Mouse (Mus musculus) adrenal gland, adult (tissue): ENCODE data around the gene Wfdc12.

ENCODE experiments used
- DNase-seq, 2 experiments: peaks; one replicate each; pipeline ENCODE4 v3.0.0; 2022 to 2023; ENCODE audit warnings: low spot score in 1 of 2; ENCODE audit not compliant: inconsistent age in 2 of 2

The Wfdc12 gene

DNA sequence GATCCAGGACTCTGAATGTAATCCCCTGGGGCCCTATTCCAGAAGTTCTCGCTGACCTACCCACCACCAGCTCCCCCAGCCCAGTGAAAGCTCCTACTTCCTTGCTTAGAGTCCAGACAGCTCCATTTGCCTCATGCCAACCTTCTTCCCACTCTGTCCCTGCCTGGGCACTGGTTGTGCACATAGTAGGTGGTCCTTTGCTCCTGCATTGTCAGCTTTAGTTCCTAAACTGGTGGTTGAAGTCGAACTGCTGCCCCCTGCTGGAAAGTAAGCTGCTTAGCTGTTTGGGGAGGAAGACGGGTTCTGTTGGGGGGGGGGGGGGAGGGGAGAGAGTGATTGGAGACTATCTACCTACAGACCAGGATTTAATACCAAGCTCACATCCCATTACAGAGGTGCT lies 10.3 kb downstream of the Wfdc12 start:
- DNase-seq, result peak in 1 of 2 experiments; percentile 78

- peak in 1 of 2 experiments; percentile 73 for DNase-seq
These were observed 12.6 kb downstream of the Wfdc12 start for GRCm38 (mm10) chr2:164177831-164178230.

- no peak for DNase-seq
These were observed 14.6 kb downstream of the Wfdc12 start for GRCm38 (mm10) chr2:164175850-164176249.

DNA sequence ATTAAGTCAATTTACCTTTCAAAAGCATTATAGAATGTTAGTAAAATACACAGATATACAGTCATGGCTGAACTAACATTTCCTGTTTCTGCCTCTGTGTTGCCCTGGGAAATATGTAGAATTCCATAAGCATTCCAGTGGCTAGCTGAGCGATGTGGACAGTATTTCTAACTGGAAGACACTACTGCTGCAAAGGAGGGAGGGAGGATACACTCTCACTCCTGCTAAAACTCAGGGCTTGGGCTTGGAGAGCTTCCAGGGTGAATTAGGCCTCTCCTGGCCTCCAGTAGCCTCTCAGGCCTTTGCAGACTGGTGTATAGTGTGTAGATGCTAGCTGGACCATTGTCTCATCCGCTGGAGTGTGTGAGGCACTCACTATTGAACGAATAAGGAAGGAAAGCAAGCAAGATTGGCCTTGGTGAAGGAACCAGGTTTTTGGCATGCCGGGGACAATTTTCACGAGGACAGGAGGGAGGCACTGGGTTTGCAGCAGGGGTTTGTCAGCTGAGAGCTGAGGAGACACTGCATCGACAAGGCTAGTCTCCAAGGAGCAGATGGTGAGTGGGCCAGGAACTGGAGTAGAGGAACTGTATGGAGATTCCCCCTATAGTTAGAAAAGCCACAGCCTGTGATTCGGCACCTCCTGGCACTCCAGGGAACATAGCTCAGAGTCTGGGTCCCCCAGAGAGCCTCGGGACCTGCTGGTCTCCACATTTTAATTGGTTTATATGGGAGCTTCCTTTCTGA lies 15.6 kb downstream of the Wfdc12 start:
- no peak for DNase-seq

- DNase-seq, result no peak
These were observed 17.0 kb downstream of the Wfdc12 start for GRCm38 (mm10) chr2:164173394-164173793.

GRCm38 (mm10) chr2:164170902-164171301 lies 19.5 kb downstream of the Wfdc12 start, which contains the start of gene Kcns1:
Gene Kcns1 (minus strand): TSS chr2:164171113.
- DNase-seq, result no peak

- DNase-seq, result no peak
These were observed 20.1 kb downstream of the Wfdc12 start for GRCm38 (mm10) chr2:164170326-164170725.

DNA sequence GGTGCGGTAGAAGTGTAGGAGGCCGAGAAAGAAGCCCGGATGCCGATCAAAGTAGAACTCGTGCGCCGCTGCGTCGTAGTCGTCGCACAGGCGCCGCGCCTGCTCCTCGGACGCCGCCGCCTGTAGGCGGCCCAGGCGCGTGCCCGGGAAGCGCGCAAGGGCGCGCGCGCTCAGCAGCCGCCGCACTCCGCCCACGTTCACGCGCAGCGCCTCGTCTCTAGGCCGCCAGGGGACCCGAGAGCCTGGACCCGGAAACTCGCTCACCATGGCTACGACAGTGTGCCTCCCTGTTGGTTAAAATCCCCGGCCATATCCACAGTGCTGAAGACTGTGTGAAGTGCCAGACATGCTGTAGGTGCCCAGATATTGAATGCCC lies 21.8 kb downstream of the Wfdc12 start:
- DNase-seq, result no peak

DNA sequence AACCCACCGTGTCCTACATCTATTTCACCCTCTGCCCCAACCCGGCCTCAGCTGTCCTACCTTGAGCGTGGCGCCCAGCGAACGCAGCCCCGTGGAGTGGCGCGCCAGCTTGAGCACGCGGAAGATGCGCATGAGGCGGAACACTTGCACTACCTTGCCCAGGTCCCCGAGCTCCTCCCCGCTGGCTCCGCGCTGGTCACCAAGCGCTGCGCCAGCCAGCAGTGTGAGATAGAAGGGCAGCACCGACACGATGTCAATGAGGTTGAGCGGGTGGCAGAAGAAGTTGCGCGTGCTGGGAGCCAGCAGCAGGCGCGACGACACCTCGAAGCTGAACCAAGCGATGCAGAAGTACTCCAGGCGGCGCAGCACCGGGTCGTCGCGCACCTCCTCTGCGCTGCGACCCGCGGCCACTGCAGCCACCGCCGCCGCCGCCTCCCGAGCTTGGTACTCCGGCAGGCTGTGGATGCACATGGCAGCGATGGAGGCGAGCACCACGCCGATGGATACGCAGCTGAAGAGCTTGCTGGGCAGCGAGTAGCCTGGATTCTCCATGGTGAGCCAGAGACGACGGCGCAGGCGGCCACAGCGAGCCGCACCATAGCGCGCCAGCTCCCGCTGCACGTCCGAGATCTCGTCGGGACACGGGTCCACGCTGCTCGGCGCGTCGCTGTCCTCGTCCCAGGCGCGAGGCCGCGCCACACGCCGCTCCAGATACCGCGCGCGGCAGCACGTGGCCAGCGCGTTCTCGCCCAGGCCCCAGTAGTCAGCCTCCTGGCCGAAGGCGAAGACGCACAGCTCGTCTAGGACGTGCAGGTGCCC lies 22.4 kb downstream of the Wfdc12 start:
- no peak for DNase-seq

DNA sequence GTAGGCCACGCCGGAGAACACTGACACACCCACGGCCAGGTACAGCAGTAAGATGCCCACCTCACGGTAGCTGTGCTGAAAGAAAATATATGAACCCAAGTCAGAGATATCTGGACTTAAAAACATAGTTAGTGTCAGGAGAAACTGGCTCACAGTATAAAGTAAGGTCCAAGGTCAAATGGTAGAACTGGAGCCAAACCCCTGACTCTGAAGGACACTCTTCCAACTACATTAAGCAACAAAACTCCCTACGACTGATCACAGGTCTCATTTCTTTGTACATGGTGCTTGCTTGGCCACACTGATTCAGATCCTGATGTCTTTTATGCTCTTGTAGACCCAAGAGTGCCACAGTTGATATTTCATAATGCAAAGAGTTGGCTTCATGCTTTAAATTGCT lies 25.5 kb downstream of the Wfdc12 start:
- DNase-seq, result peak; percentile 46 to 81

DNA sequence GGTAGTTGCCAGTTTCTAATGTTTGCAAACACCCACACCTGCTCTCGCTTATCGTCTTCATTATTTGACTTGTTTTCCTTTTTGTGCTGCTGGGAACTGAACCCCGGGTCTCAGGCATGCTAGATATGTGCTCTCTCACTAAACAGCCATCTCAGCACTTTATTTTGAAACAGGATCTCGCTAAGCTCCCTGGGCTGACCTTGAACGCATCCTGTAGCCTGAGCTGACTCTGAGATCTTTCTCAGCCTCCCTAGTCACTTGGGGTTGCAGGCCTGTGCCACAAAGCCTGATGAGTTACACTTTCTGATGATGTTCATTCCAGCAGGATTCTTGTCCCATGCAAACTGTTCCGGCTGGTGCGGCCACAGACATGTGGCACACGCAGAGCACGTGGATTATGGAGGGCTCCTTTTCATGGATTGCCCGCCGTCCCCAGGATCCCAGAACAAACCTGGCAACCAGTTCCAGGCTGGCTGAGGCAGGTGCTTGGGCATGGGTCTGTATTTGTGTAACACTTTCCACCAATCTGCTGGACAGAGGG lies 28.8 kb downstream of the Wfdc12 start:
- peak in 1 of 2 experiments; percentile 57 for DNase-seq

GRCm38 (mm10) chr2:164158838-164159237 lies 31.6 kb downstream of the Wfdc12 start:
- DNase-seq, result no peak

GRCm38 (mm10) chr2:164156158-164156557 lies 34.2 kb downstream of the Wfdc12 start:
- DNase-seq, result peak in 1 of 2 experiments; percentile 77

GRCm38 (mm10) chr2:164154007-164154406 lies 36.4 kb downstream of the Wfdc12 start:
- no peak for DNase-seq

- no peak for DNase-seq
These were observed 38.1 kb downstream of the Wfdc12 start for GRCm38 (mm10) chr2:164152341-164152740.

GRCm38 (mm10) chr2:164150086-164150760 lies 40.2 kb downstream of the Wfdc12 start:
- no peak for DNase-seq

DNA sequence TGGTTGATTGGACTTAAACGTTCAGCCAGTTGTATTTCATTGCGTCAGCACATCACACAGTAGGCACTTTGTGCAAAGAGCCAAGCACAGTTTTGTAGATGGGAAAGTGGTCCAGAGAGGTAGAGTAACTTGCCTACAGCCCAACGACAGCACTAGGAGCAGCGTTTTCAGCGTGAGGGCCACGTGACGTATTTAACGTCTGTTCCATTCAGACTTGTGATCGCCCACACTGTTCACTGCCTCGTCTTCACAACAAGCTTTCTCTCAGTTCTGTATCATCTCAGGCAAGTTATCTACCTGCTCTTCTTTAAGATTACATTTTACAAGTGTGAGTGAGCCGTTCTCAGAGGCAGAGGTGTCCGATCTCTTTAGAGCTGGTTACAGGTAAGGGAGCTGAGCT lies 43.9 kb downstream of the Wfdc12 start:
- no peak for DNase-seq

DNA sequence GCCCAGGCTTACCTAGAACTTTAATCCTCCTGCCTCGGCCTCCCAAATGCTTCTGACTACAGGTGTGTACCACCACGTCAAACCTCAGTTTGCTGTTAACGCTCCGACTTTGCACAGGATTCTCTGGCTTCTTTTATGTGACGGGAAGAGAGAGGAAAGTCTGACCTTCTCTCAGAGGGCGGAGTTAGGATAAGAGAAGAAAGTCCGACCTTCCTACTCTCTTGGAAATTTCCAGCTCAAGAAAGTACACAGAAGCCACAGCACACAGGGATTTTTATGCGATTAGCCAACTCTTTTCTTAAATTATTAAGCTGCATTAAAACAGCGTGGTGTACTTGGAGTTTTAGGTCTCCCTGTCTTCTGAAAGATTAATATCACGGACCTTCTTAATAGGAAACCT lies 45.9 kb downstream of the Wfdc12 start:
- peak; percentile 45 to 82 for DNase-seq

GRCm38 (mm10) chr2:164144025-164144424 lies 46.4 kb downstream of the Wfdc12 start:
- DNase-seq, result peak; percentile 45 to 74

DNA sequence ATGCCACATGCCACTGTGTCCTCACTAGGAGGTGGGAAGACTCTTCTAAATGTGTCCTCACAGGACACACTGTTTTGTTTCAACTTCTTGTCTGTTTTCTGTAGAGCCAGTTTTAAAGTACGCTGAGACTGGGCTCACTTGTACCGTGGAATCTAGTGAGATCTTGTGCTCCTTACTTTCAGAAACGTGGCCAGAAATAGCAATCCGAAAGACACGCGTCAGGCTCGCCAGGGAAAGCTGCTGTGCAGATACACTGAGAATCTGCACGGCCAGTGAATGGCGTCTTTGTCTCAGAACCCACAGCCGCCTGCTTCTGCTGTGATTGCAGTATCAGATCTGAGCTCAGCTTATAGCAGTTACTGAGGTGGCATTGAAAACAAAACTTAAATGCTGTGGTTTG lies 48.4 kb downstream of the Wfdc12 start:
- peak; percentile 50 to 81 for DNase-seq
